Mouse (Mus musculus) regulatory T cell (primary cell): ENCODE data around the gene Xrcc4.
"Not testable (repeated sequence)": the region's sequence is repeated elsewhere in the genome, so short reads cannot be mapped to it uniquely, and the experiment has no call there.

Source experiments
- in situ Hi-C: fragments of 300-600 bp; cut with MboI, MseI; formaldehyde crosslinking; loops from one replicate; pipeline ENCODE4 v1.15.1; 2025; ENCODE audit warnings: high pct_unique_total_duplicates

Xrcc4 gene

DNA sequence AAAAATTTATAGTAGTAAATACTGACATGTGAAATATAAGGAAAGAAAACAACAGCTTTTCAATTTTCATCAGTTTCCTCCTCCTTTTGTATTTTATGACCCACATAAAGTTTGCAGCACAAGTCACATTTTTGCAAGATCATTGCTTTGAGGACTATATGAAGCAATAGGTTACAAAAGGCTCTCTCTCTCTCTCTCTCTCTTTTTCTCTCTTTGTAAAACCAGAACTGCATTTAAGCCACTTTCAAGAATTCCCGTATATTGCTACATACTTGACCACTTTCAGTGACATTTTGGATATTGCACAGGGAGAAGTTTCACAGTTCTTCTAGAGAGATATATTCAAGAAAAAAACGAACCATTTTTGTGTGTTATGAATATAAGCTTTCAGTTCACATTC, 261.6 kb downstream of the Xrcc4 start:
- in situ Hi-C loops: no loop called here

GRCm38 (mm10) chr13:89814543-89814942, 274.9 kb downstream of the Xrcc4 start:
- in situ Hi-C loops: no loop called here

- in situ Hi-C loops: no loop called here
Measured at GRCm38 (mm10) chr13:89812169-89812568, 277.2 kb downstream of the Xrcc4 start.

DNA sequence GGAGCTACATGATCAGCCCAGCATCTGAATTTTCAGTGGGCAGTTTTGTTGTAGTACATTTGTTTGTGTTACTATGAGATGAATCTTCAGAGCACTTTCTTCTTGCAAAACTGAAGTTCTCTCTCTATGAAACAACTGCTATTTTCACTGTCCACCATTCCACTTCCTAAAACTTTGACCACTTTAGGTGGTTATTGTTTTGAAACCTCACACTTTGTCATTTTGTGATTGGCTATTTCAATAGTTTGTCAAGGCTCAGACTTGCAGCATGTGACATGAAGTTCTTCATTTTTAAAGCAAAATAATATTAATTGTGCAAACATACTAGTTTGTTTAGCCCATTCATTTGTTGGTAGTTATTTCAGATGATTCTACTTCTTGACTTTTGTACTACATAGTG, 280.4 kb downstream of the Xrcc4 start:
- in situ Hi-C loops: no loop called here

DNA sequence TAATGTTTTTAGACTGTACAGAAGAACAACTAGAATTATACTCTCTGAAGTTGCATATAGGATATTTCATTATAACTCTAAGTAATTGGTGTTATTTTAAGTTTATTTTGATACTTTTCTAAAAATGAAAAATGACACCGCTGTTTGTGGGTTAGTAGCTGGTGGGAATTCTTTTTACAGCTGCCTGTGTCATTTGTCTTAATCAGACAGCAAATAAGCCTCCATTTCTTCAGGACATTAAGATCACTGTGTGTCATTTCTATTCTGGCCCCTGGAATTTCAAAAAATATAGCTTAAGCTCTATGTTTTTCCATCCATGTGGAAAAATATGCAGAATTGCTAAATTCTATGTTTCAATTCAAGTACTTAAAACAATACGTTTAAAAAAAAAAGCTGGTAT, 287.5 kb downstream of the Xrcc4 start:
- in situ Hi-C loops: no loop called here

DNA sequence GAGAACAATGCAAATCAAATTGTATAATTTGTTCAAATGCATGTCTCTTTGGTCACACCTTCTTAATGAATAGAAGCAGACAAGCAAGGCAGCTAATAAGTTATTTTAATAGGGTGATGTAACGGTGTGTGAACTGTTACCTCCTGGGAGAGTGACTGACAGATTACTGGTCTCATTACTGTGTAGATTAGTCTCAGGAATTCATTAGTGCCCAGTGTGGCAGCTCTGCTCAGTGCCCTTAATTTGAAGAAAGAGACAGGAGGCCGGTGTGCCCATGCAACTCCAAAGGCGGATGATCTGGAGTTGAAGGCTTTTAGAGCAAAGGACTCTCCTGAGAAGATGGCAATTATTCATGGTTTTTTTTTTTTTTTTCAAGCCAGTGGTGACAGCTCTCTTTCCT, 291.7 kb downstream of the Xrcc4 start:
- in situ Hi-C loops: loop anchor here (25.0 kb wide), 1 partner anchor 1040 kb away; no protein-coding TSS in a partner anchor

DNA sequence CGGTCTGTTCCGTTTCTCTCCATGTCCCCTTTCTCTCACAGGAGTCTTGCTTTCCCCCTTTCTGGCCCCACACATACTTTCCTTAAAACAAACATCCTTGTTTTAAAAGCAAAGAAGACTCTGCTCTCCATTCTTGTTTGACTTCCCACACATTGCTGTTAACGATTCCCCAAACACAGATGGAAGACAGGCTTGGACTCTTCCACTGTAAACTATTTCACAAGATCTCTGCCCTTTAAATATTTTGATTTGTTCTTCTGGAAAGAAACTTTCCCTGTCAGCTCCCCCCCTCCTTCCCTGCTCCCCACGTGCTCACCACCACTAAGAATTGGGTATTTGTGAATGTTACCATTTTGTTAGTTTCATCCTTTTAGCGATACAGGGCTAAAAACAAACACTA, 297.9 kb downstream of the Xrcc4 start:
- in situ Hi-C loops: loop anchor here (25.0 kb wide), 1 partner anchor 1046 kb away; no protein-coding TSS in a partner anchor

GRCm38 (mm10) chr13:89782886-89783285, 306.5 kb downstream of the Xrcc4 start:
- in situ Hi-C loops: loop anchor here (25.0 kb wide), 1 partner anchor 1054 kb away; no protein-coding TSS in a partner anchor

- in situ Hi-C loops: loop anchor here (25.0 kb wide), 1 partner anchor 1057 kb away; no protein-coding TSS in a partner anchor
Measured at GRCm38 (mm10) chr13:89780276-89780675, 309.1 kb downstream of the Xrcc4 start.

DNA sequence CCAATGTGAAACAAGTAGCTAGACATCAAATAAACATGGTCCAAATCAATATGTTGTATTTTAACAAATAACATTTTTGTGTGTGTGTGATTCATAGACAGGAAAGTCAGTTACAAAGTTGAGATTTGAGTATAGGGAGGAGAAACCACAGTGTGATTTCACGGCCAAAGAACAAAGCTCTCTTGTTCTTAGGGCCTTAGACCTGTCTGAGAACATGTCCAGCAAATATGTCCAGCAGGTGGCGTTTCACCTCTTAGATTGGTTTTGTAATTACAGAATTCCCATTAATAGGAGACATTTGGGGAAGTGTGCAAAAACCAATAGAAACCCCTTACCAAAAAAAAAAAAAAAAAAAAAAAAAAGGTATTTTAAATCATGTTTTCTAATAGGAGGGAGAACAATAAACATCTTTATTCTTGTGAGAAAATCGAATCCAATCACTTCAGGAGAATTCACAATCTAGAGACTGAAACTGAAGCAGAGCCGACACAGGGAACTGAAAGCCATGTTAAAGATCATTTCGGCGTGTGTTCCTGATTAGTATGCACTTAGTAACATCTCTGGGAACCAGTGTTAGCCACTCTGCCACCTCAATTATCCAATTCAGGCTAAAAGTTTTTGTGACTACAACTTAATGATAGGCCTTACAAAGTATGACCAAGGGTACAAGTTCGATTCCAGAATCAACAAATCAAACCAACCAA, 310.0 kb downstream of the Xrcc4 start:
- in situ Hi-C loops: loop anchor here (25.0 kb wide), 1 partner anchor 1058 kb away; no protein-coding TSS in a partner anchor

- in situ Hi-C loops: loop anchor here (25.0 kb wide), 1 partner anchor 1060 kb away; no protein-coding TSS in a partner anchor
Measured at GRCm38 (mm10) chr13:89777764-89778163, 311.6 kb downstream of the Xrcc4 start.

DNA sequence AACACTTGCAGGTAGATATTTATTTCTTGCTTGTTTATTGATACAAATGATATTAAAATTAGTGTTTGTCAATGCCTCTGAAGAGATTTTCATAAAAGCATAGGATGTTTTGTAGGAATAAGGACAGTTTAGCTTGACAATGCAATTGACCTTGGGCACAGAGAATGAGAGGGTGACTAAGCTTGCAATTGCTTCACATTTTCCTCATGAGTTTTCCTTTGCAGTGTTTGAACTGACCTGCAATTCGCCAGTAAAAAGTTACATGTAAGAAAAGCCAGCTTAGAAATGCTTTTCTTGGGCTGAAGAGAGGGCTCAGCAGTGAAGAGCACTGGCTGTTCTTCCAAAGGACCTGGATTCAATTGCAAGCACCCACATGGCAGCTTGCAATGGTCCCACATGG, 312.3 kb downstream of the Xrcc4 start:
- in situ Hi-C loops: loop anchor here (25.0 kb wide), 1 partner anchor 1060 kb away; no protein-coding TSS in a partner anchor

DNA sequence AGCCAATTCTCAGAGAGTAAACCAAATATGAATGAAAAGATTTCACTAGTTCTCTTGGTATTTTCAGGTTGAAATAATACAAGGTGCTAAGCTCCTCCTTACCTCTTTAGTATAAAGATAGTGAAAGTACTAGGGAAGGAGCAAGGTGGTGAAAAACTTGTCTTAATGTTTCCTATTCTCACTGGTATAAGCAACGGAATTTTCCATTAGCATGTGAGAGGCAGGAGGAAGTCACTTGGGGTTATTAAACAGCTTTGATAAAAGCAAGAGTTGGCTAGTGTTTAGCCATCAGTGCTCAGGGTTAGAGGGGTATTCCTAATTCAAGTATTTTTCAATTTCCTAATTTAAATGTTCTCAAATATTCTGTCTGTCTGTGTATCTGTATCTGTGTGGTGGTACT, 322.9 kb downstream of the Xrcc4 start:
- in situ Hi-C loops: no loop called here

- in situ Hi-C loops: no loop called here
Measured at GRCm38 (mm10) chr13:89765966-89766365, 323.4 kb downstream of the Xrcc4 start.

DNA sequence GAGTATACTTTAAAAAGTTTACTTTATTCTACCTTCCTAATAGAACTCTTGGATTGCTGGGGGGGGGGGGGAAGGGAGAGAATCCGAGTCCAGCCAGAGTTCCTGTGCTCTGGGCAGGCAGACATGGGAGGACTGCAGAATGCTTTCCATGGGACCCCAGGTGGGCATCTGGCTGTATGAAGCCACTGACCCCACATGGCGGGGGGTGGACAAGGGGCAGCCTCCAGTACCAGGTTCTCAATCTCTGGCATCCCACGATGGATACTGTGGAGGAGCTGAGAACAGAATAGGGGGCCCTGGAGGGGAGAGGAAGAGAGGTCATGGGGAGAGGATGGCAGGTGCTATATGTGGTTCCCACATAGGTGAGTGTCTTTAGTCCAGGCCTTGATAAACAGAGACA, 327.1 kb downstream of the Xrcc4 start:
- in situ Hi-C loops: no loop called here

GRCm38 (mm10) chr13:89756347-89756746, 333.1 kb downstream of the Xrcc4 start:
- in situ Hi-C loops: no loop called here

DNA sequence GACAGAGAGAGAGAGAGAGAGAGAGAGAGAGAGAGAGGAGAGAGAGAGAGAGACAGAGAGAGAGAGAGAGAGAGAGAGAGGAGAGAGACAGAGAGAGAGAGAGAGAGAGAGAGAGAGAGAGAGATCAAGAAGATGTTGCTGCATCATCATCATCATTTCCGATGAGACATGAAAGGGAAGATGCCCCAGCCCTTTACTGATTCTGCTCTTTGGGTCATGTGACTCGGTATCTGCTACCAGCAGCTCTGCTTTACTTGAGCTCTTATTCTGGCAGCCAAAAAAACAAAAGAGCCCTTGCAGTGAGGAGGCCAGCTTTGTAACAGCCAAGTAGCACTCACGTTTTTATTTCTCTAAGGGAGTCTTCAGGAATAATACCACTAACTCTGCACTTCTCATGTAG, 338.8 kb downstream of the Xrcc4 start:
- in situ Hi-C loops: not testable (repeated sequence)

DNA sequence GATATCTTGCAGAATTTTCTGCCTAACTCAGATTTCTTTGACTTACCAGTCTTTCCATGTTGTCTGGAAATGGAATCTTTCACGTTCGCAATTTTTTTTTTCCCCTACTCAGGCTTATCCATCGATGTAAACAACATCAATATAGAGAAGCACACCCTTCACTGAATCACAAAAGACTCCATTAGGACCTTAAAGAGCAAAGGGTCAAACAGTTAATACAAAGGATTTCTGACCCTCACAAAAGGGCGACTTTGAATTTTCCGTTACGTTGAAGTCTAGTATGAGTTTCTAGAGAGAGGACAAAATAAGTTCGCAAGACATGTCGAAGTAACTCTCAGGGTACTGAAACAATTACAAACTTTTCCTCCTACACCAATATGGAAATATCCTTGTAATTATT, 346.2 kb downstream of the Xrcc4 start:
- in situ Hi-C loops: loop anchor here (25.0 kb wide), 1 partner anchor 1969 kb away; no protein-coding TSS in a partner anchor

GRCm38 (mm10) chr13:89742686-89743200, 346.7 kb downstream of the Xrcc4 start:
- in situ Hi-C loops: loop anchor here (25.0 kb wide), 1 partner anchor 1970 kb away; no protein-coding TSS in a partner anchor

GRCm38 (mm10) chr13:89741766-89742685, 347.4 kb downstream of the Xrcc4 start, which contains the start of gene Vcan:
Gene Vcan (minus strand): TSS chr13:89742509.
- in situ Hi-C loops: loop anchor here (25.0 kb wide), 1 partner anchor 1970 kb away; no protein-coding TSS in a partner anchor

GRCm38 (mm10) chr13:89741116-89741551, 348.3 kb downstream of the Xrcc4 start:
- in situ Hi-C loops: loop anchor here (25.0 kb wide), 1 partner anchor 1971 kb away; no protein-coding TSS in a partner anchor
